Mouse (Mus musculus): Measurements from ENCODE around the gene Rassf2. TPM values are rescaled to one million over a fixed set of nuclear protein-coding genes. Genes with fewer than 3 reads are reported as not detected.
A peak's percentile ranks its signal among the peaks of the same experiment; 100 is the strongest.

Rassf2 gene
- polyA plus RNA-seq, 1 experiment from 2014 or later, result 33.5 TPM

DNA sequence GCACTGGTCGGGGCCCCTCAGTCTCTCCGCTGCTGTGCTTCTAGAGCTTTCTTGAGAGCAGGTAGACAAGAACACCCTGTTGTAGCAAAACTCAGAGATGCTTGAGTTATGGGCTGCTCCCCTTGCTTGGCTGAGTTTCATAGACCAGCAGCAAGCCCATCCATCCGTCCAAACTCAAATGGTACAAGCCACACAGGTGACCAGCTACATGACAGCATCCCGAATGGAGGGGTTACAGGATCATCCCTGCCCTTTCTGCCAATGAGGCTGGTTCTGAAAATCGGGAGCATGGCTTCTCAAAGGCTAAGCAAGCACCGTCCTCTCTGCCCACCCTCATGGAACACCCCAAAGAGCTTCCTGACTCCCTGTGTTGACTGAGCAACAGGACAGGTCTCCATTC lies 35.1 kb downstream of the Rassf2 start:
- H3K36me3 ChIP-seq, result peaks cover 66% of the 10 kb centered on the region

DNA sequence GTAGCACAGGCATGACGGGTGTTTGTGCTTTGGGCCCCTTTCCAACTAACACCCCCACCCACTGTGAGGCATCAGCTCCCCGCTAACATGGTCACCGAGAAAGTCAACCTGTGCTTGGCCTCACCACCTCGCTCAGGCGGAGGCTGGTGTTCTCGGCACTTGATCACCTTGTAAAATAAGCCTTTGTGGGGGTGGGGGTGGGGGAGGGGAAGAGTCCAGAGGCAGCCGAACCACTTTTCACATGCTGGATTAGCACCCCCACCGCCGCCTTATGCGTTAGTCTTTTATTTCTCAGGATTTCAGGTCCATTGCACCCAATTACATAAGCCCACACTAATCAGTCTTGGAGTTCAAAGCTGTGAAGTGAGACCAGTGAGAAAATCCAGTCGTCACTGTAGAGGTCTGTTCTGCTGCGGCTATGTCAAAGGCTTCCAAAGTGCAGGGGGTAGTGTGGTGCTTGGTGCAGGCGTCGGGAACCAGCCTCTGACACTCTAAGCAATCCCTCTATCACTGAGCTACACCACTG lies 36.4 kb downstream of the Rassf2 start:
- Histone ChIP-seq H3K36me3 (peaks cover 57% of the 10 kb centered on the region), H3K9me3 (no peaks in the 10 kb centered on the region), H3K27ac (no peak overlapping the region), H3K27me3 (ENCODE audit: insufficient read depth, poor library complexity, severe bottlenecking) (no peaks in the 10 kb centered on the region), H3K4me1 (replicated peaks) (0 out of 2 replicates have a peak, but pooled peaks cover 4% of the 10 kb centered on the region), H3K4me3 (no peak overlapping the region)
- DNase-seq (ENCODE audit: low spot score), result no peak
- 59% methylated on average over 14 of the region's 14 CpGs for WGBS

More for the DNA sequence above, 35.1 kb downstream of the Rassf2 start:
- Histone ChIP-seq H3K27ac (no peak overlapping the region), H3K9me3 (no peaks in the 10 kb centered on the region), H3K4me1 (replicated peaks) (0 out of 2 replicates have a peak, but pooled peaks cover 4% of the 10 kb centered on the region), H3K27me3 (ENCODE audit: insufficient read depth, poor library complexity, severe bottlenecking) (no peaks in the 10 kb centered on the region), H3K4me3 (no peak overlapping the region)
- WGBS, result 92% methylated on average over 6 of the region's 6 CpGs
- no peak for DNase-seq (ENCODE audit: low spot score)

DNA sequence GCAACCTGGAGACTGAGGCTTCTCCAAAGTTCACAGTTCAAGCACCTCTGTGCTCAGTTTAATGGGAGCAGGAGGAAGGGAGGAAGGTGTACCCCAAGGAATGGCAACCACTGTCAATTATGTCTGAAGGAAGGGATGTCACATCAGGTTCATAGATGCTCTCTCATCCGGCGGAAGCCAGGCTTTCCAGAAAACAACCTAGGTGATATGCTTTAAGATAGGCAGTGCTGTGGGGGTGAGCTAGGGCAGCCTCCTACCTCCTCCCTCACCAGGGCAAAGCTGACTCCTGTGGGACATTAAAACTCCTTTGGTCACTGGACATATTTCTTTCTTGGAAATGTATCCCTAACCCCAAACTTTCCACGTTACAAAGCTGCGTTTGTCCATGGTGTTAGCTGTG lies 36.9 kb downstream of the Rassf2 start:
- no peak for DNase-seq (ENCODE audit: low spot score)
- H3K4me3 ChIP-seq, result no peak overlapping the region
- 81% methylated on average over 4 of the region's 4 CpGs for WGBS
- H3K9me3 ChIP-seq, result no peaks in the 10 kb centered on the region
- peaks cover 52% of the 10 kb centered on the region for H3K36me3 ChIP-seq
- no peak overlapping the region for H3K27ac ChIP-seq
- H3K27me3 ChIP-seq (ENCODE audit: insufficient read depth, poor library complexity, severe bottlenecking), result no peaks in the 10 kb centered on the region
- H3K4me1 ChIP-seq (replicated peaks), result 0 out of 2 replicates have a peak, but pooled peaks cover 4% of the 10 kb centered on the region

DNA sequence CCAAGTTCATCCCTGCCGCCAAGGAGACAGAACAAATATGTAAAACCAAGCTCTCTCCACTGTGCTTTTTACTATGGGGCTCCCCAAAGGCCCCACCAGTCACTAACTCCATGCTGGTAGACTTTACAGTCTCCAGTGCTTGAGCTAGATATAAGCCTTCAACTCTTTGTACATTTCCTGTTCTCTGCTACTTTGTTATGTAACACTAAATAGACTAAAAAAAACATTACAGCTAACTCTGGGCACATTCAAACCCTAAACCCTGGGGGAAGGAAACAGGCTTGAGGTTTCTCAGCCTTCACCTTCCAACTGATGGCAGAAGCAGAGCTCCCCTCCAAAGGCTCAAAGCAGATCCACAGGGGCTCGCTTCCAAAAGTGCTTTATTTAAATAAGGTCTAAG lies 37.6 kb downstream of the Rassf2 start:
- DNase-seq (ENCODE audit: low spot score), result no peak
- WGBS, result 88% methylated on average over 2 of the region's 2 CpGs
- Histone ChIP-seq H3K4me3 (no peak overlapping the region), H3K27me3 (ENCODE audit: insufficient read depth, poor library complexity, severe bottlenecking) (no peaks in the 10 kb centered on the region), H3K4me1 (replicated peaks) (0 out of 2 replicates have a peak, but pooled peaks cover 4% of the 10 kb centered on the region), H3K36me3 (peaks cover 45% of the 10 kb centered on the region), H3K27ac (no peak overlapping the region), H3K9me3 (no peaks in the 10 kb centered on the region)

DNA sequence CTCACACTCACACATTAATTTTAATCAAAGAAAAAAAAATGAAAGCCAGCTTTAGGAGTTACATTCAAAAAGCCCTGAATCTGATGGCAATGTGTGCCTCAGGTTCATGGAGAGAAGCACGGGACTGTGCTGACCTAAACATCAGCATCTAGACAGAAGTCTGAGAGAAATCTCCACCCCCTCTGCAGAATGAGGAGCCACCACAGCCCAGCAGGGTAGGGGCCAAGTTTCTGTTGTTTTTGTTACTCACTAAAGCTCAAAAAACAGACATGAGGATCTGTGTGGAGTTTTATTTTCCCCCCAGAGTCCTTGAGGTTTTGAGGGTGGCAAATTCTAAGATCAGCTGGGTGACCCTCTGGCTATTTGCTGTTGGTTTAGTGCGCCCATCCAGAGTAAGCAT lies 41.5 kb downstream of the Rassf2 start:
- Histone ChIP-seq H3K27ac (no peak overlapping the region), H3K9me3 (no peaks in the 10 kb centered on the region), H3K27me3 (ENCODE audit: insufficient read depth, poor library complexity, severe bottlenecking) (no peaks in the 10 kb centered on the region), H3K36me3 (peaks cover 6% of the 10 kb centered on the region; the same call in 1 of the 2 replicates), H3K4me3 (no peak overlapping the region), H3K4me1 (replicated peaks) (0 out of 2 replicates have a peak, but pooled peaks cover 3% of the 10 kb centered on the region)
- DNase-seq (ENCODE audit: low spot score), result no peak
- WGBS, result 72% methylated on average over 2 of the region's 2 CpGs

DNA sequence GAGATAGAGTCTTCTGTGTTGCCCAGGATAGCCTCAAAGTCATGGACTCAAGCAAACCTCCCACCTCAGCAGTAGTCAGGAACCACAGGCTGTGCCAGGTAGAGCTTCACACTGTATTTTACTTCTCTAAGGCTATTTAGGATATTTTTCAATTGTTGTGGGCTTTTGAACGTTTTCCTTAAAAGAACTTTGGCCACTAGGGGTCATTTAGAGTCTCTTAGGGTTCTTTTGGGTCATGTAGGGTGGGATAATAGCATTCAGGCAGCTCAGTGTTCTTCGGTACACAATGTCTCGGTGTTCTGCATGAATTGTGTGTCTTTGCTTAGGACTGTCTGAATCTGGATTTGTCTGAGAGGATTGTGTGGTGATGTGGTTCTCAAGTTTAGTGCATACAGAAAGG lies 42.1 kb downstream of the Rassf2 start:
- 48% methylated on average over 3 of the region's 3 CpGs for WGBS
- Histone ChIP-seq H3K27ac (no peak overlapping the region), H3K36me3 (peaks cover 4% of the 10 kb centered on the region; the same call in 1 of the 2 replicates), H3K4me3 (no peak overlapping the region), H3K9me3 (no peaks in the 10 kb centered on the region), H3K27me3 (ENCODE audit: insufficient read depth, poor library complexity, severe bottlenecking) (no peaks in the 10 kb centered on the region), H3K4me1 (replicated peaks) (no peaks in the 10 kb centered on the region)
- no peak for DNase-seq (ENCODE audit: low spot score)

DNA sequence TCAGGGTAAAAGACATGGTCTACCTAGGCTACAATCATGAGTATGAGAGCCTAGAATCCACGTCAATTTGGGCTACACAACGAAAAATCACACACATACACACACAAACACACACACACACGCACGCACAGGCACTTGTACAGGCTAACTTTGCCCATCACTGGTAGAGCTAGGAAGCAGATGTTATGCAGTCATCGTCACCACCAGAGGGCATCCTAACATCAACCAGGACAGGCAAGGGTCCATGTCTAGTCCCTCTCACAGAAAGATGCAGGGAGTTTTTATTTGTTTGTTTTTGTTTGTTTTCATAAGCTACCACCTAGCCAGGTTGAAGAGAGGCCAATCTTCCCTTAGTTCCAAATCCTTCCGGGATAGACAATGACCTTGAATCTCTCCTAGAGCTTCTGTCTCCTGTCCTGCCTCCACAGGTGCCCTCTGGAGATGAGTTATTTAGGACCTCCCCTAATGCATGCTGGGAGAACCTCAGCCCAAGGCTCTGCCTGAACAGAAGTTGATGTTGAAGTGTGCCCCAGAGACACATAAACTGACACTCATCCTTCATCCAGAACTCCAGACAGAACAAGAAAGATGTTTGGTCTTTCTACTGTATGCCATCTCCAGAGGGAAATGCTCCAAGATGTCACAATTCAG lies 47.4 kb downstream of the Rassf2 start:
- no peak overlapping the region for H3K4me3 ChIP-seq
- H3K27ac ChIP-seq, result no peak overlapping the region
- peaks cover 6% of the 10 kb centered on the region; the same call in 1 of the 2 replicates for H3K4me1 ChIP-seq (replicated peaks)
- 0 out of 2 replicates have a peak, but pooled peaks cover 5% of the 10 kb centered on the region for H3K9me3 ChIP-seq
- no peaks in the 10 kb centered on the region for H3K36me3 ChIP-seq
- no peaks in the 10 kb centered on the region for H3K27me3 ChIP-seq (ENCODE audit: insufficient read depth, poor library complexity, severe bottlenecking)
- peak; percentile 67 for DNase-seq (ENCODE audit: low spot score)
- WGBS, result 26% methylated on average over 6 of the region's 6 CpGs

DNA sequence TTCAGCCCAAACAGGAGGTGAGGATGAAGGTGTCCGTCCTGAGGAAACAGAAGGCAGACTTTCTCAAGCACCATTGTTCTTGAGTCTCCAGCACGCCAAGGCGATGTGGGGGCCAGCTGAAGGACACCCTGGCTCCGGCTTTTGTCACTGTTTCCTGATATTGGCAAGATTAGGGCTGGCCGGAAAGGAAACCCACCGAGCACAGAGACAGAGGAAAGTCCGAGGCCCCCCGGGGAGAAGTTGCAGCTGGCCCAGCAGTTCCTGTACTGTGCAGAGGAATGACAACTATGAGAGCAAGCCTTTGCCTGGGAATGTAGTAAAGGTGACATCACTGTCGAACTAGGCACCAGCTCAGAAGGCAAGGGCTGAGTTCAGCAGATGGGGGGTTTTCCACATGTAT lies 49.2 kb downstream of the Rassf2 start:
- H3K4me3 ChIP-seq, result no peak overlapping the region
- H3K4me1 ChIP-seq (replicated peaks), result peaks cover 6% of the 10 kb centered on the region; the same call in 1 of the 2 replicates
- H3K27me3 ChIP-seq (ENCODE audit: insufficient read depth, poor library complexity, severe bottlenecking), result no peaks in the 10 kb centered on the region
- no peak overlapping the region for H3K27ac ChIP-seq
- peak; percentile 27 for DNase-seq (ENCODE audit: low spot score)
- WGBS, result 47% methylated on average over 9 of the region's 9 CpGs
- H3K9me3 ChIP-seq, result 0 out of 2 replicates have a peak, but pooled peaks cover 7% of the 10 kb centered on the region
- no peaks in the 10 kb centered on the region for H3K36me3 ChIP-seq

DNA sequence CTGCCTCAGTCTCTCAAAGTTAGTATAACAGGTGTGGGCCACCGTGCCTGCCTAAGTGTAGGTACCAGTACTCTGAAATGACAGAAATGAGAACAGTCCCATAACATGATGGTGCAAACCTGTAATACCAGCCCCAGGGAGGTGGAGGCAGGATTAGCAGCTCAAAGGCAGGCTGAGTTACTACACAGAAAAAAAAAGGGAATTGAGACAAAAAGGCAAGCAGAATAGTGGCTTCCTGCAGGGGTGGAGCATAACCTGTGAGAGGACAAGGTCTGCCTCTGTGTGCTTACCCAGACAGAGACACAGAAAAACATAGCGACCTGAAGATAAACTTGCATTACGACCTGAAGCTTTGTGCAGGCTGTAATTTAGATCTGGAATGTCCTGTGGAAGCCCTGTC lies 53.4 kb downstream of the Rassf2 start:
- Histone ChIP-seq H3K9me3 (0 out of 2 replicates have a peak, but pooled peaks cover 7% of the 10 kb centered on the region), H3K27me3 (ENCODE audit: insufficient read depth, poor library complexity, severe bottlenecking) (no peaks in the 10 kb centered on the region), H3K36me3 (no peaks in the 10 kb centered on the region), H3K4me3 (no peak overlapping the region), H3K4me1 (replicated peaks) (peaks cover 6% of the 10 kb centered on the region; the same call in 1 of the 2 replicates), H3K27ac (no peak overlapping the region)
- DNase-seq (ENCODE audit: low spot score), result no peak
- WGBS, result 78% methylated on average over 3 of the region's 3 CpGs

DNA sequence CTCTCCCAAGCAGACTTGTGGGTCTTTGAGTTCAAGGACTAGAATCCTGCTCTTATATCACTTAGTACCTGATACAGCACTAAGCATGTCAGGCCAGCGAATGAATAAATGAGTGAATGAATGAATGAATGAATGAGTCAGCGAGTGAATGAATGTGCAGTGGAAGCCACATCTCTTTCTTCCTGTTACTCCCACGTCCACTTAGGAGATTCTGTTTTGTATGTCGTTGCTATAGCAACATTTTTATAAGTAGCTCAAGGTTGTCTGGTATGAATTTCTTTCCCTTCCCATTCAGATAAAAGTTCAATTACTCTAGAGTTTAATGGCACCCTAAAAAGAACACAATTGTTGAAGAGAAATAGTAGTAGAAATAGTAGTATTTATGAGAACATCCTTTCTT lies 59.0 kb downstream of the Rassf2 start:
- Histone ChIP-seq H3K4me3 (no peak overlapping the region), H3K36me3 (no peaks in the 10 kb centered on the region), H3K4me1 (replicated peaks) (no peaks in the 10 kb centered on the region), H3K27ac (no peak overlapping the region), H3K27me3 (ENCODE audit: insufficient read depth, poor library complexity, severe bottlenecking) (no peaks in the 10 kb centered on the region), H3K9me3 (no peaks in the 10 kb centered on the region)
- 86% methylated on average over 4 of the region's 4 CpGs for WGBS
- DNase-seq (ENCODE audit: low spot score), result no peak

DNA sequence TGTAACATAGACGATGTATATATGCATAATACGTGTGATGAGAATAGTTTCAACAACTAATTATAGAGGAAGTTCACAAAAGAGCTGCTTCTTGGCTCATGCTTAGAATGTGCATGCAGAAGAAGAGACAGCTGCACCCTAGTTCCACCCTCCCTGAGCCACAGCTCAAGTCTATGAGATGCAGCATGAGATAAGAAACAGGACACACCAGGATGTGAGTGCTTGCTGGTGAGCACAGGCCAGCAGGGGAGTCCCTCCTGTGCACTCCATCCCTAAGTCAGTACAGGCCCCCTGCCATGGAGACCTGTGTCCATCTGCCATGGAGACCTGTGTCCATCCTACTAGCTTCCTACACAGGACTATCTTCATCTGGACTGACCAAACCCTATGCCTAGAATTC lies 59.5 kb downstream of the Rassf2 start:
- 95% methylated on average over 2 of the region's 2 CpGs for WGBS
- DNase-seq (ENCODE audit: low spot score), result no peak
- H3K9me3 ChIP-seq, result no peaks in the 10 kb centered on the region
- no peaks in the 10 kb centered on the region for H3K27me3 ChIP-seq (ENCODE audit: insufficient read depth, poor library complexity, severe bottlenecking)
- H3K4me1 ChIP-seq (replicated peaks), result no peaks in the 10 kb centered on the region
- H3K27ac ChIP-seq, result no peak overlapping the region
- no peak overlapping the region for H3K4me3 ChIP-seq
- no peaks in the 10 kb centered on the region for H3K36me3 ChIP-seq

DNA sequence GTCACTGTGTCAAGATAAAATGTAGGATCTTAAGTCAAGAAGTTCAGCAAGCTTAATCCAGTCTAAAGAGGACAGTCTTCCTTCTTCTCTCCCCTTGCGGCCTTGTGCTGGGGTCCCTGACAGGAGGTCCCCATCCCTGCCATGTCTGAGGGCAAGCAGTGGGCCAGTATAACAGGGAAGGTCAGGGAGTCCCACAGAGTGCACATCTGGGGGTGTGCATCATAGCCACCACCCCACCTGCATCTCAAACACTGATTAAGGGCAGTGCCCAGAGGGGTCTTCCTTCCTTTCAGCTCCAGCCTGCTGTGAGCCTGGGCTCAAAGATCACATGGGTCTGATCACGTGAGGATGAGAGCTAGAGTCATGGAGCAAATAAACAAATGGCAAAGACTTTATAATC lies 68.4 kb downstream of the Rassf2 start:
- Histone ChIP-seq H3K9me3 (no peaks in the 10 kb centered on the region), H3K4me1 (replicated peaks) (no peaks in the 10 kb centered on the region), H3K4me3 (no peak overlapping the region), H3K27ac (no peak overlapping the region), H3K27me3 (ENCODE audit: insufficient read depth, poor library complexity, severe bottlenecking) (no peaks in the 10 kb centered on the region), H3K36me3 (no peaks in the 10 kb centered on the region)
- no peak for DNase-seq (ENCODE audit: low spot score)
- WGBS, result 72% methylated on average over 2 of the region's 2 CpGs

DNA sequence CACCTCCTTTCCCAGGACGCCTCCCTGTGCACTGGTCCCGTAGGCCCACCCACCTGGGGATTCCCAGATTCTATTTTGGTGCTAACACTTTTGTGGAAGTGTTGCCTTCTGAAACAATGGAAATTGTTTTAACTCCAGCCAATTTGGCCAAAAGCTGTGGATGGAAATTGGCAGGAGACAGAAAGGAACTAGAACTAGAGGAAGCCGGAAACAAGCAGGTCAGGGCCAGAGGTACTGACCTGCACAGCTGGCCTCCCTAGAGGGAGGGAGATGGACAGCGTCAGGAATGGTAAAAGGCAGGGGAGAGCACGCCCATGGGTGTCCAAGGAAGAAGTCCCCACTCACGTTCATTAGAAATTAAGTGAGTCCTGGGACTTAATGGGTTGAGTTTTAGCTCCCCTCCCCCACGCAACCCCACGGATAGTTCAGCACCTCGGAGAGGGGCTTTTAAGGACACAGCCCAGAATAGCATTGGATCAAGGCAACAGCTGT lies 72.3 kb downstream of the Rassf2 start:
- Histone ChIP-seq H3K4me3 (no peak overlapping the region), H3K27me3 (ENCODE audit: insufficient read depth, poor library complexity, severe bottlenecking) (peaks cover 33% of the 10 kb centered on the region), H3K4me1 (replicated peaks) (peaks cover 19% of the 10 kb centered on the region), H3K27ac (no peak overlapping the region), H3K9me3 (no peaks in the 10 kb centered on the region), H3K36me3 (no peaks in the 10 kb centered on the region)
- 57% methylated on average over 9 of the region's 9 CpGs for WGBS
- peak; percentile 16 for DNase-seq (ENCODE audit: low spot score)
